Mouse (Mus musculus): ENCODE data around the gene Fam83d. TPM values are rescaled to one million over a fixed set of nuclear protein-coding genes. Genes with fewer than 3 reads are reported as not detected.

The Fam83d gene
- polyA plus RNA-seq, 1 experiment from 2014 or later, result 4.7 TPM

DNA sequence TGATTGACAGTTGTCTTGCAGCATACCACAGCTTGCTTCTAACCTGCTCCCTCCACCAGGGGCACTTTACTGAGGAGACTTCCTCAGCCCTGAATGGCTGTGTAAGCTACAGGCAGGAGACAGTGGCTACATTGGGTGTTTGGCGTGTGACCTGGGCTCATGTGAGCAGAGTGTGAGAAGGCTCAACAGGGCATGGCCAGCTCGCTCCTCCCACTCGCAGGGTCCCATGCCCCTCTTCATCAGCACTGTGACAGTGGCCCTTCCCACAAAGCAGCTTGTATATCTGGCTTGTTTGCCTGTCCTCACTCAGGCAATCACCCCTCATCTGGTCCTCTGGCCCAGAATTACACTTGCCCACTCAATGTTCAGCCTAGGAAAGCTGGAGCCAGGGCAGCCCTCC lies 28.8 kb upstream of the Fam83d start:
- no peak for ATAC-seq
- no peak overlapping the region for H3K27ac ChIP-seq (ENCODE audit: low read length)
- no peak overlapping the region for H3K4me3 ChIP-seq (ENCODE audit: low read depth, low read length)
- H3K4me1 ChIP-seq (ENCODE audit: control insufficient read depth, insufficient read depth, low read length), result no peaks in the 10 kb centered on the region
- H3K36me3 ChIP-seq (ENCODE audit: control insufficient read depth, insufficient read depth, low read length), result peaks cover 3% of the 10 kb centered on the region; the same call in 1 of the 2 replicates
- WGBS, result 85% methylated on average over 3 of the region's 3 CpGs
- H3K4me2 ChIP-seq (ENCODE audit: low read length), result no peak overlapping the region
- 0 out of 2 replicates have a peak, but pooled peaks cover 3% of the 10 kb centered on the region for H3K9me3 ChIP-seq (replicated peaks; ENCODE audit: control insufficient read depth, low read length, poor library complexity, severe bottlenecking)
- no peaks in the 10 kb centered on the region for H3K27me3 ChIP-seq (ENCODE audit: control insufficient read depth, insufficient read depth, low read depth, low read length)
- no peak overlapping the region for H3K9ac ChIP-seq (ENCODE audit: low read depth, low read length)

DNA sequence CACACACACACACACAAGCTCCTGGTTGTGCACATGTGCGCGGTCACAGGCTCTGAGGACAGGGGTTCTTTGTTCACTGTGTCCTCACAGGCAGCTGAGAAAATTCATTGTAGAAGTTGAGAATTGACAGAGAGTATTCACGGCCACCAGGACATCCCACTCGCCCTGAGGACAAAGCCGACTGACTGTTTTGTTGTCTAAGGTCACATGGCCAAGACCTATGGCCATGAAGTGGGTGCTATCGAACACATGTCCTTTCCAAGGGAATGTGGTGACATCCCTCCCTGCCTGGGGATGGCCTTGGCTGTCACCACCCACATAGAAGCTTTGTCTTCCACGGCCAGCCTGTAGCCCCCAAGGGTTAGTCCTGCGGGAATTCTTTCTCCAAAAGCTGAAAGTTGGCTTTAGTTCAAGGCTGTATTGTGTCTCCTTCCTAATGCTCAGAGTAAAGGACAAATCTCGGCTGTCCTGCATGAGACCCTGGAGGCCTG lies 26.8 kb upstream of the Fam83d start:
- H3K4me3 ChIP-seq (ENCODE audit: low read depth, low read length), result no peak overlapping the region
- no peak overlapping the region for H3K9ac ChIP-seq (ENCODE audit: low read depth, low read length)
- peaks cover 3% of the 10 kb centered on the region; the same call in 1 of the 2 replicates for H3K36me3 ChIP-seq (ENCODE audit: control insufficient read depth, insufficient read depth, low read length)
- no peak overlapping the region for H3K27ac ChIP-seq (ENCODE audit: low read length)
- 28% methylated on average over 9 of the region's 9 CpGs for whole genome bisulfite sequencing
- peak; percentile 23; the same call in 1 of the 2 replicates for ATAC-seq
- H3K27me3 ChIP-seq (ENCODE audit: control insufficient read depth, insufficient read depth, low read depth, low read length), result no peaks in the 10 kb centered on the region
- 0 out of 2 replicates have a peak, but pooled peaks cover 3% of the 10 kb centered on the region for H3K9me3 ChIP-seq (replicated peaks; ENCODE audit: control insufficient read depth, low read length, poor library complexity, severe bottlenecking)
- H3K4me2 ChIP-seq (ENCODE audit: low read length), result no peak overlapping the region
- no peaks in the 10 kb centered on the region for H3K4me1 ChIP-seq (ENCODE audit: control insufficient read depth, insufficient read depth, low read length)

DNA sequence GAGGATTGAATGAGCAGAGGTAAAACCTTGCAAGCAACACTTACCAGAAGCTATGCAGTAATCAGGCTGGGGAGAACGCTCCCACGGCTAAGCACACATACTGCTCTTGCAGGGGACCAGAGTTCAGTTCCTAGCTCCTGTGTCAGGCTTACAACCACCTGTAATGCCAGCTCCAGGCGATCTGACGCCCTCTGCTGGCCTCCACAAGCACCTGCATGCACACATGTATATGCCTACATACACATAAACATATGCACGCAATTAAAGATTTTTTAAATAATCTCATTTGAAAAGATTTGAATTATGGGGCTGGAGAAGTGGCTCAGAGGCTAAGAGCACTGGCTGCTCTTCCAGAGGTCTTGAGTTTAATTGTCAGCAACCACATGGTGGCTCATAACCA lies 25.5 kb upstream of the Fam83d start:
- WGBS, result 81% methylated on average over 5 of the region's 5 CpGs

DNA sequence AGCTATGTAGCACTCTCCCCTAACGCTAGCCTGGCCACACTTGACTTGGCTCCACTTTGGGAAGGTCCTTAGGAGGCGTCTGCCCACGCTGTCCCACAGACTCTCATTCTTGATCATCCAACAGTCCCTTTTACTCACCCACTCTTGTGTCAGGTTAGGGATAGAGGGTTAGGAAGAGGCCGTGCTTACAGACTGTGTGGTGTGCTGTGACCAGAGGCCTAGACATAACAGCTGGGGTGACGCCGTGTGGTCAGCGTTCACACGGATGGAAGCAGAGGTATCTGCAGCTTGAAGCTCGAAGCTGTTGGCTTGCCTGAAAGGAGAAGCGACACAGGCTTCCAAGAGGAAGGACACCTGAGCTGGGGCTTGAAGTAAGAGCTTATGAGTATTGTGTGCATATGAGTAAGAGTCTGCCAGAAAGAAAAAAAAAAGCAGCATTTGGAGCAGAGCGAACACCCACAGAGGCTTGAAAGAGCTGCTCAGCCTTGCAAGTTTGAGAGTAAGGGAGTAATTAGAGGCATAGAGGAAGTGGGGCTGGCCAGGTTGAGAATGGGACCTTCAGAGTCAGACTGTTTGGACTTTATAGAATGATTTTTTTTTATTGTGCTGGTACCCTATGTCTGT lies 24.3 kb upstream of the Fam83d start:
- no peak overlapping the region for H3K4me2 ChIP-seq (ENCODE audit: low read length)
- H3K36me3 ChIP-seq (ENCODE audit: control insufficient read depth, insufficient read depth, low read length), result peaks cover 3% of the 10 kb centered on the region; the same call in 1 of the 2 replicates
- no peak overlapping the region for H3K4me3 ChIP-seq (ENCODE audit: low read depth, low read length)
- no peak overlapping the region for H3K9ac ChIP-seq (ENCODE audit: low read depth, low read length)
- H3K9me3 ChIP-seq (replicated peaks; ENCODE audit: control insufficient read depth, low read length, poor library complexity, severe bottlenecking), result 0 out of 2 replicates have a peak, but pooled peaks cover 3% of the 10 kb centered on the region
- no peaks in the 10 kb centered on the region for H3K27me3 ChIP-seq (ENCODE audit: control insufficient read depth, insufficient read depth, low read depth, low read length)
- no peak overlapping the region for H3K27ac ChIP-seq (ENCODE audit: low read length)
- H3K4me1 ChIP-seq (ENCODE audit: control insufficient read depth, insufficient read depth, low read length), result no peaks in the 10 kb centered on the region
- no peak for ATAC-seq
- 90% methylated on average over 11 of the region's 11 CpGs for WGBS

More for the DNA sequence above, 25.5 kb upstream of the Fam83d start:
- Histone ChIP-seq H3K9ac (ENCODE audit: low read depth, low read length) (no peak overlapping the region), H3K4me3 (ENCODE audit: low read depth, low read length) (no peak overlapping the region), H3K9me3 (replicated peaks; ENCODE audit: control insufficient read depth, low read length, poor library complexity, severe bottlenecking) (0 out of 2 replicates have a peak, but pooled peaks cover 3% of the 10 kb centered on the region), H3K27me3 (ENCODE audit: control insufficient read depth, insufficient read depth, low read depth, low read length) (no peaks in the 10 kb centered on the region), H3K27ac (ENCODE audit: low read length) (no peak overlapping the region), H3K4me1 (ENCODE audit: control insufficient read depth, insufficient read depth, low read length) (no peaks in the 10 kb centered on the region), H3K4me2 (ENCODE audit: low read length) (no peak overlapping the region), H3K36me3 (ENCODE audit: control insufficient read depth, insufficient read depth, low read length) (peaks cover 3% of the 10 kb centered on the region; the same call in 1 of the 2 replicates)
- ATAC-seq, result no peak

DNA sequence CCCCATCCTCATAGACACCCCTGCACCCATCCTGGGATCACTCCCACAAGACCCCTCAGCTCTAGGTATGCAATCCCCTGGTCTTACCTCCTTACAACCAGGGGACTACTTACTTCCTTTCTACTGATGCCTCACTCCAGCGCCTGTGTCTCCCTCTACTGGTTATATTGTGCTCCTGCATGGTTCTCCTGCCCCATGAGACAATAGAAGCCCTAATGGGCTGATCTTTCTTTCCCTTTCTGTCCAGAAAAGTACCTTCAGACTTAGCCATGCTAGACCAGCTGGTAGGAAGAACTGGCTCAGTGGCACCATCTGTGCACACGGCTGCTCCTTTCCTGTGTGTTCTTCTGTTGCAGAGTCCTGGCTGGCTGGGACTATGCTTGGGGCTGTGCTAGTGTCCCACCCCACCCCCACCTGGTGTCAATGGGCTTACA lies 22.8 kb upstream of the Fam83d start:
- H3K27me3 ChIP-seq (ENCODE audit: control insufficient read depth, insufficient read depth, low read depth, low read length), result no peaks in the 10 kb centered on the region
- no peak for ATAC-seq
- WGBS, result 14% methylated on average over 2 of the region's 2 CpGs
- no peak overlapping the region for H3K4me3 ChIP-seq (ENCODE audit: low read depth, low read length)
- H3K4me2 ChIP-seq (ENCODE audit: low read length), result no peak overlapping the region
- H3K4me1 ChIP-seq (ENCODE audit: control insufficient read depth, insufficient read depth, low read length), result no peaks in the 10 kb centered on the region
- 0 out of 2 replicates have a peak, but pooled peaks cover 3% of the 10 kb centered on the region for H3K9me3 ChIP-seq (replicated peaks; ENCODE audit: control insufficient read depth, low read length, poor library complexity, severe bottlenecking)
- H3K36me3 ChIP-seq (ENCODE audit: control insufficient read depth, insufficient read depth, low read length), result peaks cover 3% of the 10 kb centered on the region; the same call in 1 of the 2 replicates
- H3K27ac ChIP-seq (ENCODE audit: low read length), result no peak overlapping the region
- H3K9ac ChIP-seq (ENCODE audit: low read depth, low read length), result no peak overlapping the region

DNA sequence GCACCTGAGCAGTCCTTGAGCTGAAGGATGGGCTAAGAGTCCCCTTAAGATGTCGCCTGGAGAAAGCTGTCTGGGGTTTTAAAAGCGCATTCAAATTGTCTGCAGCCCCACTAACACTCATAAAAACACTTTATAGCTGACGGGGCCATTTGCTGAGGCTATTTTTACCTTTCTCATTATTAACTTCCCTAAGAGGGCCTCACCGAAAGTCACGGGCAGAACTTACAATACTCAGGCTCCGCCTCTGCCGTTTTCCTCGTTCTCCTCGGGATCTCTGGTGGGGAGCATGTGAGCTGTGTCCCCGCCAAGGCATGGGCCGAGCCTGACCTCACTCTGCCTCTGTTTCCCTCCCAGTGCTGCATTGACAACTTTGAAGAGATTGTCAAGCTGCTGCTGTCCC lies 21.7 kb upstream of the Fam83d start:
- H3K9me3 ChIP-seq (replicated peaks; ENCODE audit: control insufficient read depth, low read length, poor library complexity, severe bottlenecking), result 0 out of 2 replicates have a peak, but pooled peaks cover 3% of the 10 kb centered on the region
- H3K4me2 ChIP-seq (ENCODE audit: low read length), result no peak overlapping the region
- peaks cover 3% of the 10 kb centered on the region; the same call in 1 of the 2 replicates for H3K36me3 ChIP-seq (ENCODE audit: control insufficient read depth, insufficient read depth, low read length)
- H3K9ac ChIP-seq (ENCODE audit: low read depth, low read length), result no peak overlapping the region
- WGBS, result 77% methylated on average over 11 of the region's 11 CpGs
- no peak overlapping the region for H3K27ac ChIP-seq (ENCODE audit: low read length)
- H3K4me3 ChIP-seq (ENCODE audit: low read depth, low read length), result no peak overlapping the region
- ATAC-seq, result no peak
- H3K4me1 ChIP-seq (ENCODE audit: control insufficient read depth, insufficient read depth, low read length), result no peaks in the 10 kb centered on the region
- H3K27me3 ChIP-seq (ENCODE audit: control insufficient read depth, insufficient read depth, low read depth, low read length), result no peaks in the 10 kb centered on the region

DNA sequence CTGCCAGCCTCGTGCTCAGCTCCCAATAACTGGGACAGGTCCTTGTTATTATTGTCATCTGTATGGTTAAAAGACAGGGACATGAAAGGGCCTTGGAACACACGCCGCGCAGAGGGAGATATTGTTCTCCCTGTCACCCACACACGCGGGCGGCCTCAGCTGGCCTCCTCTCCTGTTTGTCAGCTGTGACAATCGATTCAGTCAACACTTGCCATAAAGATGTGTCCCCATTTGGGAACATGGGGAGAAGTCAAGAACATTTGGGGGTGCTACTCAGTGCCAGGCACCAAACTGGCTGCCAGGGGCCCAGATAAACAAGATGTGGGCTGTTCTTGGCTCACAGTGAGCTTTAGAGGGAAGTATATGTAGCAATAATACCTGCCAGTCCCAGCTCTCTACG lies 18.5 kb upstream of the Fam83d start:
- ATAC-seq, result no peak
- Histone ChIP-seq H3K27me3 (ENCODE audit: control insufficient read depth, insufficient read depth, low read depth, low read length) (no peaks in the 10 kb centered on the region), H3K9ac (ENCODE audit: low read depth, low read length) (no peak overlapping the region), H3K4me1 (ENCODE audit: control insufficient read depth, insufficient read depth, low read length) (no peaks in the 10 kb centered on the region), H3K36me3 (ENCODE audit: control insufficient read depth, insufficient read depth, low read length) (no peaks in the 10 kb centered on the region), H3K4me2 (ENCODE audit: low read length) (no peak overlapping the region), H3K4me3 (ENCODE audit: low read depth, low read length) (no peak overlapping the region), H3K9me3 (replicated peaks; ENCODE audit: control insufficient read depth, low read length, poor library complexity, severe bottlenecking) (no peaks in the 10 kb centered on the region), H3K27ac (ENCODE audit: low read length) (no peak overlapping the region)
- WGBS, result 82% methylated on average over 9 of the region's 9 CpGs

DNA sequence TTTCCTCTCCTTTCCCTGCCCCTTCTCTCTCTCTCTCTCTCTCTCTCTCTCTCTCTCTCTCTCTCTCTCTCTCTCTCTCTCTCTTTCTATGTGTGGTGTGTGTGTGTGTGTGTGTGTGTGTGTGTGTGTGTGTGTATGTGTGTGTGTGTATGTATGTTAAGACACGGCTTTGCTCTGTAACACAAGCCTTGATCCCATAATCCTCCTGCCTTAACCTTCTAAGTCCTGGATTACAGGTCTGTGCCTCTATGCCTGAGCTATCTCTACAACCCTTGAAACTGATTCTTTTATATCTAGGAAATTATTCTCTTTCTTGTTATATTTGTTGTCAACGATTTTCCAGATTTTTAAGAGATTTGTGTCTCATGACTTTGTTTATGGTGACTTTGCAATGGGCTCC lies 7.7 kb upstream of the Fam83d start:
- Histone ChIP-seq H3K9me3 (replicated peaks; ENCODE audit: control insufficient read depth, low read length, poor library complexity, severe bottlenecking) (no peaks in the 10 kb centered on the region), H3K4me2 (ENCODE audit: low read length) (no peak overlapping the region), H3K9ac (ENCODE audit: low read depth, low read length) (no peak overlapping the region), H3K4me1 (ENCODE audit: control insufficient read depth, insufficient read depth, low read length) (no peaks in the 10 kb centered on the region), H3K27me3 (ENCODE audit: control insufficient read depth, insufficient read depth, low read depth, low read length) (no peaks in the 10 kb centered on the region), H3K36me3 (ENCODE audit: control insufficient read depth, insufficient read depth, low read length) (peaks cover 8% of the 10 kb centered on the region; the same call in 1 of the 2 replicates), H3K27ac (ENCODE audit: low read length) (no peak overlapping the region), H3K4me3 (ENCODE audit: low read depth, low read length) (no peak overlapping the region)
- 73% methylated on average over 2 of the region's 2 CpGs for WGBS
- ATAC-seq, result no peak

DNA sequence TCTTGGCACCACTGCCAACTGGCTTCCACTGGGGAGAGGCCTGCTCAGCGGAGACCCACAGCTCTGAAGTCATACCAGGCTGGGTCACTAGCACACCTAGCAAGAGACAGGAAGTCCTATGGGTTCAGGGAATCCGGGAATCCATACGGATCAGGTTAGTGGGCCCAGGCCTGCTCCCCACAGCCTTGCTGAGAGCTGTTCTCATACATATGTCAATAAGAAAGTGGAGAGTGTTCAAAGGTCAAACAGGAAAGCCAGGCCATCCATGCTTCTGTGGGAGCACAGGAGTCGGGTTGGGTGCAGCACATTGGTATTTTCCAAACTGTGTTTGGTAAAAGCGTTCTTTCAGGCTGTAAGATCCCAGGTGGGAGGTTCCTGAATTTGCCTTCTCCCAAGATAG lies 5.6 kb upstream of the Fam83d start:
- WGBS, result 85% methylated on average over 5 of the region's 5 CpGs

More for the DNA sequence above, 5.6 kb upstream of the Fam83d start:
- H3K4me3 ChIP-seq (ENCODE audit: low read depth, low read length), result no peak overlapping the region
- H3K4me1 ChIP-seq (ENCODE audit: control insufficient read depth, insufficient read depth, low read length), result peaks cover under 1% of the 10 kb centered on the region; the same call in 1 of the 2 replicates
- H3K9me3 ChIP-seq (replicated peaks; ENCODE audit: control insufficient read depth, low read length, poor library complexity, severe bottlenecking), result no peaks in the 10 kb centered on the region
- H3K36me3 ChIP-seq (ENCODE audit: control insufficient read depth, insufficient read depth, low read length), result peaks cover 2% of the 10 kb centered on the region; the same call in 1 of the 2 replicates
- no peak overlapping the region for H3K27ac ChIP-seq (ENCODE audit: low read length)
- no peak for ATAC-seq
- H3K9ac ChIP-seq (ENCODE audit: low read depth, low read length), result no peak overlapping the region
- H3K4me2 ChIP-seq (ENCODE audit: low read length), result no peak overlapping the region
- no peaks in the 10 kb centered on the region for H3K27me3 ChIP-seq (ENCODE audit: control insufficient read depth, insufficient read depth, low read depth, low read length)
